Mouse (Mus musculus): Measurements from ENCODE around the gene Itgb1. TPM values are rescaled to one million over a fixed set of nuclear protein-coding genes. Genes with fewer than 3 reads are reported as not detected.

Gene Itgb1
- total and polyA plus RNA-seq, 3 experiments: 62.4 to 172 (median 127) TPM

- H3K27me3 ChIP-seq (replicated peaks): no peaks in the 10 kb centered on the region
- dilution Hi-C loops (cut with MboI; ENCODE audit: extremely low pct_ligation_motif_present, extremely low pct_unique_long_range_greater_than_20kb, low sequenced_read_pairs): no loop called here
- no peak for DNase-seq (ENCODE audit: extremely low read depth)
- peaks cover 22% of the 10 kb centered on the region for H3K79me2 ChIP-seq (replicated peaks; ENCODE audit: control insufficient read depth, extremely low read depth, insufficient read depth, poor library complexity, severe bottlenecking)
- H3K4me1 ChIP-seq (ENCODE audit: control insufficient read depth in 1 of 2, insufficient read depth in 2 of 2): peaks cover 3 to 39% of the 10 kb centered on the region in 2 experiments; a peak in 3 of 4 replicates
- peak overlapping the region; percentile 75 to 95 (median 90) for H3K4me3 ChIP-seq (replicated peaks in 1 of 3; ENCODE audit: low read depth in 2 of 3, low read length in 2 of 3, poor library complexity in 1 of 3)
- TF ChIP-seq ZNF384 (IDR thresholded peaks at IDR 0.05; ENCODE audit: low read depth, low read length) (peak; percentile 79), JUND (conservative IDR thresholded peaks at IDR 0.05; ENCODE audit: low read depth, low read length) (no peak), NELFE (IDR thresholded peaks at IDR 0.05; ENCODE audit: low read depth, low read length) (no peak), USF1 (IDR thresholded peaks at IDR 0.05; ENCODE audit: low read depth, low read length) (no peak), ZMIZ1 (IDR thresholded peaks at IDR 0.05; ENCODE audit: low read depth, low read length) (no peak), GABPA (IDR thresholded peaks at IDR 0.05; ENCODE audit: insufficient replicate concordance, low read depth, low read length) (no peak), EP300 (IDR thresholded peaks at IDR 0.05; ENCODE audit: low read length) (no peak), MYC (IDR thresholded peaks at IDR 0.05; ENCODE audit: low read depth, low read length) (no peak), BHLHE40 (IDR thresholded peaks at IDR 0.05; ENCODE audit: low read depth, low read length) (no peak), USF2 (conservative IDR thresholded peaks at IDR 0.05; ENCODE audit: low read depth, low read length) (no peak), UBTF (IDR thresholded peaks at IDR 0.05; ENCODE audit: low read depth, low read length) (no peak), MEF2A (IDR thresholded peaks at IDR 0.05; ENCODE audit: borderline replicate concordance, low read depth, low read length) (peak; percentile 33; the same call in 1 of the 2 replicates), KAT2A (IDR thresholded peaks at IDR 0.05; ENCODE audit: insufficient replicate concordance, low read length) (no peak), MXI1 (IDR thresholded peaks at IDR 0.05; ENCODE audit: low read depth, low read length) (no peak)
- H3K4me2 ChIP-seq (ENCODE audit: insufficient read depth, low read depth, poor library complexity, severe bottlenecking): peak overlapping the region; percentile 92
- no peaks in the 10 kb centered on the region for H3K36me3 ChIP-seq (replicated peaks in 1 of 2; ENCODE audit: control insufficient read depth in 1 of 2, insufficient read depth in 1 of 2, low read length in 1 of 2)
- H3K27ac ChIP-seq (ENCODE audit: insufficient read depth, low read depth): no peak overlapping the region
- peak overlapping the region; percentile 91 for H3K9ac ChIP-seq (ENCODE audit: insufficient read depth, low read depth)
- no peaks in the 10 kb centered on the region for H3K9me3 ChIP-seq (replicated peaks; ENCODE audit: low read length)
- in situ Hi-C loops (cut with MboI; ENCODE audit: low pct_ligation_motif_present, low pct_unique_long_range_greater_than_20kb, low sequenced_read_pairs): no loop called here
Measured at GRCm38 (mm10) chr8:128686429-128686990, 1.1 kb downstream of the Itgb1 start.

GRCm38 (mm10) chr8:128688679-128689078, 3.2 kb downstream of the Itgb1 start:
- H3K4me1 ChIP-seq (ENCODE audit: control insufficient read depth in 1 of 2, insufficient read depth in 2 of 2): peaks cover 3 to 59% of the 10 kb centered on the region in 2 experiments; a peak in 3 of 4 replicates
- no peaks in the 10 kb centered on the region for H3K36me3 ChIP-seq (replicated peaks in 1 of 2; ENCODE audit: control insufficient read depth in 1 of 2, insufficient read depth in 1 of 2, low read length in 1 of 2)
- H3K4me3 ChIP-seq (replicated peaks in 1 of 3; ENCODE audit: low read depth in 2 of 3, low read length in 2 of 3, poor library complexity in 1 of 3): no peak overlapping the region
- H3K27ac ChIP-seq (ENCODE audit: insufficient read depth, low read depth): no peak overlapping the region
- H3K9ac ChIP-seq (ENCODE audit: insufficient read depth, low read depth): no peak overlapping the region
- DNase-seq (ENCODE audit: extremely low read depth): no peak
- no peaks in the 10 kb centered on the region for H3K9me3 ChIP-seq (replicated peaks; ENCODE audit: low read length)
- H3K4me2 ChIP-seq (ENCODE audit: insufficient read depth, low read depth, poor library complexity, severe bottlenecking): no peak overlapping the region
- no peaks in the 10 kb centered on the region for H3K27me3 ChIP-seq (replicated peaks)
- in situ Hi-C loops (cut with MboI; ENCODE audit: low pct_ligation_motif_present, low pct_unique_long_range_greater_than_20kb, low sequenced_read_pairs) (no loop called here), dilution Hi-C loops (cut with MboI; ENCODE audit: extremely low pct_ligation_motif_present, extremely low pct_unique_long_range_greater_than_20kb, low sequenced_read_pairs) (no loop called here)
- TF ChIP-seq POLR2AphosphoS2 (IDR thresholded peaks at IDR 0.05; ENCODE audit: low read depth, low read length): no peak
- no peak for TF ChIP-seq GABPA (IDR thresholded peaks at IDR 0.05; ENCODE audit: insufficient replicate concordance, low read depth, low read length)
- TF ChIP-seq USF2 (conservative IDR thresholded peaks at IDR 0.05; ENCODE audit: low read depth, low read length): no peak
- no peak for TF ChIP-seq ETS1 (conservative IDR thresholded peaks at IDR 0.05; ENCODE audit: low read depth, low read length)
- TF ChIP-seq MAZ (IDR thresholded peaks at IDR 0.05; ENCODE audit: low read depth, low read length): no peak
- no peak for TF ChIP-seq HCFC1 (IDR thresholded peaks at IDR 0.05; ENCODE audit: low read depth, low read length)
- no peak for TF ChIP-seq NRF1 (IDR thresholded peaks at IDR 0.05; ENCODE audit: low read depth, low read length)
- no peak for TF ChIP-seq ZC3H11A (IDR thresholded peaks at IDR 0.05; ENCODE audit: low read depth, low read length)
- no peak for TF ChIP-seq BHLHE40 (IDR thresholded peaks at IDR 0.05; ENCODE audit: low read depth, low read length)
- TF ChIP-seq ZKSCAN1 (IDR thresholded peaks at IDR 0.05; ENCODE audit: borderline replicate concordance, low read depth, low read length): no peak
- no peak for TF ChIP-seq ELF1 (IDR thresholded peaks at IDR 0.05; ENCODE audit: low read depth, low read length)
- TF ChIP-seq EP300 (IDR thresholded peaks at IDR 0.05; ENCODE audit: low read length): no peak
- no peak for TF ChIP-seq SMC3 (IDR thresholded peaks at IDR 0.05; ENCODE audit: low read depth, low read length)
- TF ChIP-seq RAD21 (IDR thresholded peaks at IDR 0.05; ENCODE audit: low read depth, low read length): no peak
- TF ChIP-seq JUN (IDR thresholded peaks at IDR 0.05; ENCODE audit: insufficient read depth, low read depth, low read length): no peak
- TF ChIP-seq MEF2A (IDR thresholded peaks at IDR 0.05; ENCODE audit: borderline replicate concordance, low read depth, low read length): no peak
- no peak for TF ChIP-seq CHD2 (IDR thresholded peaks at IDR 0.05; ENCODE audit: low read length)
- H3K79me2 ChIP-seq (replicated peaks; ENCODE audit: control insufficient read depth, extremely low read depth, insufficient read depth, poor library complexity, severe bottlenecking): peaks cover 33% of the 10 kb centered on the region

Data from CH12.LX (cell line).